Mouse (Mus musculus) E14TG2a.4 (cell line): ENCODE measurements around the gene Olfr685.
A peak's percentile ranks its signal among the peaks of the same experiment; 100 is the strongest.

ENCODE experiments used
- H3K27me3 ChIP-seq: 2 replicates; pipeline ENCODE4 v1.6.1; 2014; ENCODE audit warnings: low read length, control low read depth; ENCODE audit not compliant: insufficient read depth
- H3K36me3 ChIP-seq: 2 replicates; pipeline ENCODE4 v1.6.1; 2014; ENCODE audit warnings: low read length, control low read depth; ENCODE audit not compliant: insufficient read depth
- H3K4me1 ChIP-seq: replicated peaks from 2 replicates; pipeline ENCODE4 v1.6.1; 2014; ENCODE audit warnings: low read depth, low read length, control low read depth
- H3K4me3 ChIP-seq: replicated peaks from 2 replicates; pipeline ENCODE4 v1.5.1; 2014; ENCODE audit warnings: mild to moderate bottlenecking, low read length
- H3K9me3 ChIP-seq: 2 replicates; pipeline ENCODE4 v1.6.1; 2014; ENCODE audit warnings: low read length, control low read depth
- CTCF ChIP-seq: conservative IDR thresholded peaks from 2 replicates; pipeline ENCODE4 v1.5.1; 2014; ENCODE audit warnings: low read length
- NANOG ChIP-seq: IDR thresholded peaks from 2 replicates; pipeline ENCODE4 v1.6.1; 2014; ENCODE audit warnings: borderline replicate concordance, low read length, mixed read lengths
- POU5F1 ChIP-seq: IDR thresholded peaks from 2 replicates; pipeline ENCODE4 v1.6.1; 2014; ENCODE audit warnings: low read length, borderline replicate concordance

The Olfr685 gene

GRCm38 (mm10) chr7:105185912-105186311, at the start of gene Olfr685:
Olfr685 (minus strand) TSS chr7:105186012.
- Histone ChIP-seq H3K4me3 (no peak within 1 kb of the TSS), H3K36me3 (no peaks in the 10 kb centered on the region), H3K4me1 (no peaks in the 10 kb centered on the region), H3K27me3 (no peaks in the 10 kb centered on the region), H3K9me3 (no peaks in the 10 kb centered on the region)
- TF ChIP-seq POU5F1 (no peak), NANOG (no peak), CTCF (no peak)

DNA sequence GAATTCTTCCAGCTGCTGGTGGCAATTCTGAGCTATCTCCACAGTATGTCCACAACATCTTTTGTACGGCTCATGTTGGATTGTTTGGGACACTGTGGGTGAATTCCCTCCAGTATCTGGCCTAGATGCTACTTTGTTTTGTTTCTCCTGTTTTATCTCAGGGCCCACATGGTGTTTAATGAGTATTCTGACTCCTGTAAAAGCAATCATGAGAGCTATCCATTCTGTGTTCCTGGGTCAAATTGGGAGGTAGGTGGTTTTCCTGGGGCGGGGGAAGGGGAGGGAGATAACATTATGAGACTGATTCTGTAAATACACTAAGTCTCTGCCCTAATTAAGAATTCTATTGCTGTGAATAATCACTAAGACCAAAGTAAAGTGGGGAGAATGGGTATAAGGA, 43.6 kb upstream of the Olfr685 start:
- Histone ChIP-seq H3K4me3 (no peak overlapping the region), H3K36me3 (no peaks in the 10 kb centered on the region), H3K9me3 (no peaks in the 10 kb centered on the region), H3K27me3 (no peaks in the 10 kb centered on the region), H3K4me1 (no peaks in the 10 kb centered on the region)
- TF ChIP-seq CTCF (no peak), POU5F1 (no peak), NANOG (no peak)

GRCm38 (mm10) chr7:105228138-105228537, 42.3 kb upstream of the Olfr685 start:
- H3K27me3 ChIP-seq: no peaks in the 10 kb centered on the region
- no peaks in the 10 kb centered on the region for H3K36me3 ChIP-seq
- no peak overlapping the region for H3K4me3 ChIP-seq
- no peaks in the 10 kb centered on the region for H3K9me3 ChIP-seq
- no peaks in the 10 kb centered on the region for H3K4me1 ChIP-seq
- TF ChIP-seq POU5F1 (no peak), NANOG (no peak), CTCF (no peak)

DNA sequence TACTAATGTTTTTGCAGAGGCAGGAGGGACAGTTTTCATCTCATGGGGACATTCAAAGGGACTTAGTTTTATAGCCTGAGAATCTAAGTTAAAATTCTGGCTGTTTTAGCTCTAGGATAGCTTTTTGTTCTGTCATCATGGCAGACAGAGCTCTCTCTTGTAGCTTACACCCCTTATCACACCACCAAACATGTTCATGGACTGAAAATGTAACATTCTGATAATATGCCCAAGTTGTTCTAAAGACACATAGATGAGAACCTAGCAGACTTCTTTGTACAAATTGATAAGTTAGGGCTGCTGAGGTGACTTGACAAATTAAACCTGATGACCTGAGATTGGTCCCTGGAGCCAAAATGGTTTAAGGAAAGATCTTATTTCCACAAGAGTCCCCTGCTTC, 40.9 kb upstream of the Olfr685 start:
- Histone ChIP-seq H3K4me1 (no peaks in the 10 kb centered on the region), H3K9me3 (no peaks in the 10 kb centered on the region), H3K27me3 (no peaks in the 10 kb centered on the region), H3K4me3 (no peak overlapping the region), H3K36me3 (no peaks in the 10 kb centered on the region)
- no peak for TF ChIP-seq POU5F1
- TF ChIP-seq CTCF: no peak
- TF ChIP-seq NANOG: no peak

DNA sequence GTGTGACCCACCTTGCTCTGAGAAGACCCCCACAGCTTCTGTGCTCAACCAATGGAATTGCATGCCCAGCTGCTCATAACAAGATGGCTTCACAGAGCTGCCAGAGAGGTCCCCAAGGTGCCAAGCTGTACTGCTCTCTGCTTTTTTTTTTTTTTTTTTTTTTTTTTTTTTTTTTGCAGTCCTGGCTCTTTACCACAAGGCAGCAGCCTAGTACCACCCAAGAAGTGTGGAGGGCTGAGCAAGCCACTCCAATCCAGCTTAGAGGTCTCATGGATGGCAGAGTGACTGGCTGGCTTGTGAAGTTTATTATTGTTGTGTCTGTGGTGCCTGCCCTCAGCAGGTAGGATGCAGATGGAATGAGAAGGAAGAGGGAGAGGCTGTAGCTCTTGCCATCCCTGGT, 40.3 kb upstream of the Olfr685 start:
- Histone ChIP-seq H3K4me1 (no peaks in the 10 kb centered on the region), H3K4me3 (no peak overlapping the region), H3K9me3 (no peaks in the 10 kb centered on the region), H3K27me3 (no peaks in the 10 kb centered on the region), H3K36me3 (no peaks in the 10 kb centered on the region)
- TF ChIP-seq POU5F1: no peak
- no peak for TF ChIP-seq NANOG
- no peak for TF ChIP-seq CTCF

DNA sequence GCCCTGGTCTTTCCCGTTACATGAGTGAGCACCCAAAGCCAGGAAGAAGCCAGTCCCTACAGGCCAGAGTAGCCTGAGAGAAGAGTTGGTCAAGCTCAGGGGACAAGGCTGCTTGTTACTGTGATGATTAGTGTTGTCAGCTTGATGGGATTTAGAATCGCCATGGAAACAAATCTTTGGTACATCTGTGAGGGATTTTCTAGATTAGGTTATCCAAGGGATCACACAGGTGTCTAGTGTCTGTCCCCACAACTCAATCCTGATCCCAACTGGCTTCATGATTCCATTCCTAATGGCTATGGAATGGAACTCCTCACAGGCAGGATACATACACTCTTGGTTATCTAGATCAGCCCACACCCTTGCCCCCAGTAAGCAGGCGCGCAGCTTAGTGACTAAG, 32.5 kb upstream of the Olfr685 start:
- H3K27me3 ChIP-seq: no peaks in the 10 kb centered on the region
- TF ChIP-seq CTCF (no peak), NANOG (no peak), POU5F1 (no peak)
- no peaks in the 10 kb centered on the region for H3K9me3 ChIP-seq
- H3K36me3 ChIP-seq: no peaks in the 10 kb centered on the region
- no peak overlapping the region for H3K4me3 ChIP-seq
- no peaks in the 10 kb centered on the region for H3K4me1 ChIP-seq

- no peak for TF ChIP-seq NANOG
- TF ChIP-seq CTCF: no peak
- TF ChIP-seq POU5F1: no peak
- H3K27me3 ChIP-seq: no peaks in the 10 kb centered on the region
- no peak overlapping the region for H3K4me3 ChIP-seq
- H3K36me3 ChIP-seq: no peaks in the 10 kb centered on the region
- H3K9me3 ChIP-seq: no peaks in the 10 kb centered on the region
- H3K4me1 ChIP-seq: no peaks in the 10 kb centered on the region
These were observed 28.9 kb upstream of the Olfr685 start for GRCm38 (mm10) chr7:105214761-105215160.

DNA sequence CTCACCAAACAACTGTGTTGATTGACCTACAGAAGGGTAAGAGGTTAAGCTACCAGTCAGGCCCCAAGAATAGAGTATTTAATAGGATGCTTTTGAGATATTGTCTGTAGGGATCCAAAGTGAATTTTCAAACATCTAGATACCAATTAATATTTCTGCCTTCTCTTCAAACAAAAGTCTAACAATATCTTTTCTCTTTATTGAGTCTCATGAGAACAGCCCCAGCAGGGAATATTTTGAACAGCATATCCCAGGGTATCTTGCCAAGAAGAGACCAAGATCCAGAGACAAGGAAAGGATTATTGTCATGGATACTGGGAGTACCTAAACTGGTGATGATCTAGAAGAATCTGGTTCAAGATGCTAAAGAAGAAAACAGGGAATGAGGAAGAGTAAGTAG, 21.6 kb upstream of the Olfr685 start, which contains the start of gene Olfr686:
TSS of gene Olfr686 (minus strand) at position 101 of the 400 bp plus-strand sequence.
- no peaks in the 10 kb centered on the region for H3K4me1 ChIP-seq
- no peaks in the 10 kb centered on the region for H3K27me3 ChIP-seq
- no peaks in the 10 kb centered on the region for H3K9me3 ChIP-seq
- H3K36me3 ChIP-seq: no peaks in the 10 kb centered on the region
- no peak for TF ChIP-seq POU5F1
- TF ChIP-seq NANOG: no peak
- TF ChIP-seq CTCF: no peak
- no peak within 1 kb of the TSS for H3K4me3 ChIP-seq

DNA sequence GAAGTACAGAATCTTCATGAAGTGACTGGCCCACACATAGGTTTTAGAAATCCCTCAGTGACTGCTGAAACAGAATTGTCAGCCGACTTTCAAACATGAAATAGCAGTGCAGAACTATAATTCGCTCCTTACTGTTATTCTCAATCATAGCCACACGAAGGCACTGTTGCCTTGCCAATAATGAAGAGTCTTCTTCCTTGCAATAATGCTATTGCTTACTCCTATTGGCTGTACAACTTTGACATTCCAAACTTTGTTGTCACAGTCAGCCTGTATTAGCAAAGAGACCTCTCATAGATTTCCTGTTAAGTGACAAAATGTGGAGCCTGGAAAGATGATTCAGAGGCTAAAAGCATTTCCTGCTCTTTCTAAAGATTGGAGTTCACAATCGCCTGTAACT, 15.0 kb downstream of the Olfr685 start:
- no peaks in the 10 kb centered on the region for H3K36me3 ChIP-seq
- TF ChIP-seq CTCF (peak; percentile 43), NANOG (no peak)
- H3K27me3 ChIP-seq: no peaks in the 10 kb centered on the region
- H3K9me3 ChIP-seq: no peaks in the 10 kb centered on the region
- H3K4me1 ChIP-seq: no peaks in the 10 kb centered on the region
- no peak overlapping the region for H3K4me3 ChIP-seq

DNA sequence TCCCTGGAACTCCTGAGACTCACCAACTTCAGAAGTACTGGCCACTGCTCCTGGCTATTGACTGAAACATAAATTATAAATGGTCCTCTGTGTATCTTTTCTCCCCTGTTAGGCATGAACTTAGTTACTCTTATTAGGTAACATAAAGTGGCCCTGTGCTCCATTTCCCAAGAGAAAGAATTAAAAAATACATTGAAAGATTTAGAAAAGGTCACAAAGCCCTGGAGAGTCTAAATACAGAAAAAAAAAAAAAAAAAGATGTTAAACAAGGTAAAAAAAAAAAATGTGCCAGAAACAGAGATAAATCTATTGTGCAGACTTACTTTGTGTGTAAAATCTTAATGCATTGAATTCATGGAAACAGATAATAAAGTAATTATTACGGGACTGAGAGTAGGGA, 22.3 kb downstream of the Olfr685 start, which contains the start of gene Olfr684:
TSS of gene Olfr684 (minus strand) at position 101 of the 400 bp plus-strand sequence.
- H3K4me3 ChIP-seq: no peak within 1 kb of the TSS
- TF ChIP-seq CTCF (no peak), NANOG (no peak)

More for the DNA sequence above, 22.3 kb downstream of the Olfr685 start, which contains the start of gene Olfr684:
- Histone ChIP-seq H3K4me1 (no peaks in the 10 kb centered on the region), H3K36me3 (no peaks in the 10 kb centered on the region), H3K9me3 (no peaks in the 10 kb centered on the region), H3K27me3 (no peaks in the 10 kb centered on the region)
